Mouse (Mus musculus) forebrain, embryonic 15.5 days (tissue): Measurements from ENCODE around the gene Rps29. TPM values are rescaled to one million over a fixed set of nuclear protein-coding genes. Genes with fewer than 3 reads are reported as not detected.
A peak's percentile ranks its signal among the peaks of the same experiment; 100 is the strongest.
"Not testable (repeated sequence)": the region's sequence is repeated elsewhere in the genome, so short reads cannot be mapped to it uniquely, and the experiment has no call there.

Experiments used
- ATAC-seq: fragments of 200-750 bp; cut with Nextera tagmentation; replicated peaks from 2 replicates; pipeline ENCODE4 v1.8.0; 2017; ENCODE audit warnings: mild to moderate bottlenecking, moderate TSS enrichment, moderate library complexity
- H3K27ac ChIP-seq: fragments of 300-500 bp; sonication (generic); replicated peaks from 2 replicates; pipeline ENCODE4 v1.5.1; 2015; ENCODE audit warnings: mild to moderate bottlenecking, inconsistent platforms
- H3K27me3 ChIP-seq: fragments of 300-500 bp; sonication (generic); 2 replicates; pipeline ENCODE4 v1.6.1; 2015; ENCODE audit warnings: inconsistent platforms
- H3K36me3 ChIP-seq: fragments of 300-500 bp; sonication (generic); 2 replicates; pipeline ENCODE4 v1.6.1; 2015; ENCODE audit warnings: mild to moderate bottlenecking, inconsistent platforms
- H3K4me1 ChIP-seq: fragments of 300-500 bp; sonication (generic); 2 replicates; pipeline ENCODE4 v1.6.1; 2015; ENCODE audit warnings: inconsistent platforms
- H3K4me2 ChIP-seq: fragments of 300-500 bp; sonication (generic); replicated peaks from 2 replicates; pipeline ENCODE4 v1.6.1; 2015; ENCODE audit warnings: mild to moderate bottlenecking, inconsistent platforms
- H3K4me3 ChIP-seq: fragments of 300-500 bp; sonication (generic); 2 replicates; pipeline ENCODE4 v1.5.1; 2015; ENCODE audit warnings: mild to moderate bottlenecking, inconsistent platforms
- H3K9ac ChIP-seq: fragments of 300-500 bp; sonication (generic); replicated peaks from 2 replicates; pipeline ENCODE4 v1.6.1; 2015; ENCODE audit warnings: mild to moderate bottlenecking, inconsistent platforms
- H3K9me3 ChIP-seq: fragments of 300-500 bp; sonication (generic); 2 replicates; pipeline ENCODE4 v1.6.1; 2016; ENCODE audit warnings: inconsistent platforms
- WGBS: fragments of 180-500 bp; shearing (Covaris S2); methylation state at CpG from one replicate; pipeline ENCODE4 v1.1.7; 2015; ENCODE audit warnings: mixed read lengths; 5-methylcytosine and 5-hydroxymethylcytosine counted together
- polyA plus RNA-seq: library from polyadenylated mRNA; unstranded; fragments of >200 nt; fragmentation: Nextera tagmentation; extraction: Ambion mirVana; gene quantifications from 2 replicates; pipeline ENCODE4 v1.2.1, GENCODE M21; 2015

Gene Rps29
- polyA plus RNA-seq, 1 experiment from 2014 or later = 1,221 TPM

DNA sequence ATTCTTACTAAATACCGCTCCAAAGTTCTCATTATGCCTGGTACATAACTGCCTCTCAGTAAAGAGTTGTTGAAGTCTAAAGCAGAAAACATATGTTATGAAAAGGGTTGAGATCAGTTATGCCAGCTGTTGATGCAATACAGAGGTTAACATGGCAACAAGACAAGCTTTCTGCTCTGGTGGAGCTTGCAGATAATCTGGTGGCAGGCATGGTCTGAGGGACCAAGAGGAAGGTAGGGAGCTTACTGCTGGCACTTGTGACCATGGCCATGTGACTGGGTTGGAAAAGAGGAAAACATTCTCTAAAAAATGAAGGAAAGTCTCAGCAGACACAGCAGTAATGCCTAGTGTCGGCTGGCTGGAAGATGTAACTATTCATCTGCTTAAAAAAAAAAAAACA lies 12.3 kb upstream of the Rps29 start:
- ATAC-seq = no peak
- 96% methylated on average over 2 of the region's 2 CpGs for WGBS
- H3K4me3 ChIP-seq = no peak overlapping the region
- no peaks in the 10 kb centered on the region for H3K27me3 ChIP-seq
- H3K9me3 ChIP-seq = no peaks in the 10 kb centered on the region
- no peak overlapping the region for H3K27ac ChIP-seq
- peaks cover 18% of the 10 kb centered on the region for H3K4me1 ChIP-seq
- H3K9ac ChIP-seq = no peak overlapping the region
- no peak overlapping the region for H3K4me2 ChIP-seq
- H3K36me3 ChIP-seq = no peaks in the 10 kb centered on the region

DNA sequence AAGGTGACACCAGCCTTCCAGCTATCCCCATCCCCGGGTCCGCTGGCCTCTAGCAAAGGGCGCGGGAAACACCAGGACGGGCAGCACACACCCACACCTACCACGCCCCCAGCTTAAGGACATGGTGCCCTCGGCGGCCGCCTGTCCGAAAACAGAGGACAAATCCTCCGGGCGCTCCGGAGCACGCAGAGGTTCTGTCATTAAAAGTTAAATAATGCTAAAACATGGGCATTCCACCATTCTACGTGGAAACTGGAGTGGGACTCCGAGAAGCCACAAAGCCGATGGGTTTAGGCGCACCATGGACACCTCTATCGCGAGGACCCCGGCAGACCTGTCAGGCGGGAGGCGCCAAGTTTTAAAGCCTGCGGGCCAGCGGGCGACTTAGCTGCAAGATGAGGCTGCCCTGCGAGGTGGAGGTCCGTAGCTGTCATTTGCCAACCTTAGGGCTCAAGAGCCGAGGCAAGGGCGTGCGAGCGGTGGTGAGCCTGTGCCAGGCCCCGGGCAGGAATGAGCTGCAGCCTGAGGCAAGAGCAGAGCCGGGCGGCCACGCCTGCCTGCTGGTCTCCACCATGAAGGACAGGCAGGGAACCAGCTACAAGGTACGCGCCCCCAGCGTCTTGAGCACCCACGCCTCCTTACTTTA lies 9.6 kb upstream of the Rps29 start, which contains the start of gene Lrr1:
Gene Lrr1 (plus strand): TSS at position 354 of the 646 bp plus-strand sequence.
- no peaks in the 10 kb centered on the region for H3K9me3 ChIP-seq
- H3K9ac ChIP-seq = peak within 1 kb of the TSS; percentile 76
- peaks cover 18% of the 10 kb centered on the region for H3K4me1 ChIP-seq
- H3K27ac ChIP-seq = peak within 1 kb of the TSS; percentile 80
- H3K27me3 ChIP-seq = no peaks in the 10 kb centered on the region
- under 1% methylated on average over 40 of the region's 40 CpGs for WGBS
- no peaks in the 10 kb centered on the region for H3K36me3 ChIP-seq
- peak within 1 kb of the TSS; percentile 89 for H3K4me3 ChIP-seq
- peak within 1 kb of the TSS; percentile 90 for H3K4me2 ChIP-seq
- ATAC-seq = peak; percentile 95

DNA sequence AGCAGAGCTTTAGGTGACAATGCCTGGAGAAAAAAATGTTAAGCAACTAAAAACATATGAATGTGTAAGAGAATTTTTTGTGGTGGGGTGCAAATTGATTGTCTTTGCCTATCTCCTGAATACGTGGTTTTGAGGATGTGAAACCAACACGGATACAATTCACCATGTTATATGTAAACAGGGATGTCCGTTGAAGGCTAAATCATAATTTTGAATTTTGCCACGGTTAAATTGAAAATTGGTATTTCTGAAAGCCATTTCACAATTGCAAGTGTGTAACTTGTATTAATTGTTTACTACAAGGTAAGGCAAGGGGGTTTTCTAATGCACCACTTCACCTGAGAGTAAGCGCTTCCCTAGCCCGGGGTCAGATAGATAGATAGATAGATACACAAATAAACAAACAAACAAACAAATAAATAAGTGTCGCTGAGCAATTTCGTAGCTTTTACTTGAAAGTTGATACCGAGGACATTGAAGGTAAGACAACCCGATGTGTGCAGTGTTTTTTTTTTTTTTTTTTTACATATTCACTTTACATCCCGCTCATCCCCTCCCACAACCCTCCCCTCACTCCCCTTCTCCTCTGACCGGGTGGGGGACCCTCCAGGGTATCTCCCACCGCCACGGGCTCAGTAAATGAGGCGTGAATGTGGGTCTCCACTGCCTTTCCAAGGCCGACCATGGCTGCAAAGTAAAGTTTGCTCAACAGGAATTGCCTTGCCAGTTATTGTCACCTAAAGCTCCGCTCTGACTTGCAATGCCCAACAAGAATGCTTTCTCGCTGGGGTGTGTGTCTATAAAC lies 8.9 kb upstream of the Rps29 start:
- H3K27ac ChIP-seq = peak overlapping the region; percentile 80

DNA sequence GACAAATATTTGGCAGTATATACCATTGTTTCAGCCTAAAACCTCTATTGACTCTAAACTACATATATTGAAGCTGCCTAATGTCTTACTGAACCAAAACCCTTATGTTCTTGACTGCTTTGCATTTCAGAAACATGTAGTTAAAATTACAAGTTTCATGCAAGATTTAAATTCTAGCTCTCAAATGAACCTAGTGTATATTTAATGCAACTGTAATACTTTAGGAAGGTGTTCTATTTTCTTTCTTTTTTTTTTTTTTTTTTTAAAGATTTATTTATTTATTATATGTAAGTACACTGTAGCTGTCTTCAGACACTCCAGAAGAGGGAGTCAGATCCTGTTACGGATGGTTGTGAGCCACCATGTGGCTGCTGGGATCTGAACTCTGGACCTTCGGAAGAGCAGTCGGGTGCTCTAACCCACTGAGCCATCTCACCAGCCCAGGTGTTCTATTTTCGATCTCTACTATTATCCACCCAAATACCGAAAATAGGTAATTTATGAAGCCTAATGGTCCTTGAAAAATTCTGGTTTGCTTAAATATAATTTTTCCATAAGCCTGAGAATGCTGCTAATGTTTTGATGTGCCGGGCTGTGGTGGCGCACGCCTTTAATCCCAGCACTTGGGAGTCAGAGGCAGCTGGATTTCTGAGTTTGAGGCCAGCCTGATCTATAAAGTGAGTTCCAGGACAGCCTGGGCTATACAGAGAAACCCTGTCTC lies 8.0 kb upstream of the Rps29 start:
- H3K9ac ChIP-seq, ATAC-seq, H3K27me3 ChIP-seq, H3K9me3 ChIP-seq, H3K27ac ChIP-seq, H3K36me3 ChIP-seq: not testable (repeated sequence)
- 64% methylated on average over 8 of the region's 8 CpGs for WGBS
- peaks cover 18% of the 10 kb centered on the region for H3K4me1 ChIP-seq
- H3K4me3 ChIP-seq = peak overlapping the region; percentile 89; the same call in 1 of the 2 replicates
- peak overlapping the region; percentile 90; the same call in 1 of the 2 replicates for H3K4me2 ChIP-seq

More for the DNA sequence above, 8.9 kb upstream of the Rps29 start:
- H3K9ac ChIP-seq = peak overlapping the region; percentile 76
- peak overlapping the region; percentile 90 for H3K4me2 ChIP-seq
- H3K9me3 ChIP-seq = no peaks in the 10 kb centered on the region
- peaks cover 18% of the 10 kb centered on the region for H3K4me1 ChIP-seq
- H3K27me3 ChIP-seq = no peaks in the 10 kb centered on the region
- peak; percentile 57 for ATAC-seq
- H3K4me3 ChIP-seq = peak overlapping the region; percentile 89
- 9% methylated on average over 18 of the region's 18 CpGs for WGBS
- no peaks in the 10 kb centered on the region for H3K36me3 ChIP-seq

DNA sequence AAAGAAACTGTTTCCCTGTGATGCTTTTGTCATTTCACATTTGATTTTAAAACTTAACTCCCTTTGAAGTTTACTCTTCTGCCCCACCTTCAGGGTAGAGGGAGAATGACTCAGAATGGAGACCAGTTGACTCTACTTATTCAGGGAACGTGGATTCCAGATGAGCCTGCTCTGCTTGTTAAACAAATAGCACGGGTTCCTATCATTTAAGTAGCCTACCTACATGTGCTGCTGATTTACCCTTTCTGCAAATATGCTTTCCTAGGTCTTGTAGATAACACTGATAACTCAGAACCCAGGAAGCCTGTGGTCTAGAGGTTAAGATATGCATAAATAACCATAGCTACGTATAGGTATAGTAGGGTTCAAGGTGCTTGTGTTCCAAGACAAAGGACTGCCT lies 5.9 kb upstream of the Rps29 start:
- no peak for ATAC-seq

DNA sequence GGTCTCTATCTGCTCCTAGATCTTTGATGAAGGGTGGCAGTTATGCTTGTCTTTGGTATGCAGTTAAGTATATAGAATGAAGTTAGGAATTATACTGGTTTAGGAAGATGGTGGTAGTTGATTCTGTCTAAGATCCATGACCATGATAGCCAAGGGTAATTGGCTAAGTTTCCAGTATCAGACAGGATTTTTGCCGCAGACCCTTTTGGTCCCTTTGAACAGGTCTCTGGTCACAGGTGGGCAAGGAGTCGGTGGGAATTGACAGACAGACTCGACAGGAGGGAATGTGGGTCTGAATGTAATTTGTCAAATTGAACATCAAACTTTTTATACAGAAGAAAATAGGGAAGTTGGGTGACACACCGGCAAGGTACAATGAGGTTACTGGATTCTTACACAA lies 4.6 kb upstream of the Rps29 start:
- 78% methylated on average over 4 of the region's 4 CpGs for WGBS
- ATAC-seq, H3K4me2 ChIP-seq, H3K4me3 ChIP-seq, H3K36me3 ChIP-seq, H3K4me1 ChIP-seq, H3K9ac ChIP-seq, H3K9me3 ChIP-seq, H3K27me3 ChIP-seq, H3K27ac ChIP-seq: not testable (repeated sequence)

More for the DNA sequence above, 5.9 kb upstream of the Rps29 start:
- H3K9me3 ChIP-seq = no peaks in the 10 kb centered on the region
- no peak overlapping the region for H3K4me3 ChIP-seq
- no peak overlapping the region for H3K9ac ChIP-seq
- no peaks in the 10 kb centered on the region for H3K27me3 ChIP-seq
- H3K4me2 ChIP-seq = no peak overlapping the region
- no peak overlapping the region for H3K27ac ChIP-seq
- no peaks in the 10 kb centered on the region for H3K36me3 ChIP-seq
- peaks cover 14% of the 10 kb centered on the region for H3K4me1 ChIP-seq
- 58% methylated on average over 3 of the region's 3 CpGs for WGBS

DNA sequence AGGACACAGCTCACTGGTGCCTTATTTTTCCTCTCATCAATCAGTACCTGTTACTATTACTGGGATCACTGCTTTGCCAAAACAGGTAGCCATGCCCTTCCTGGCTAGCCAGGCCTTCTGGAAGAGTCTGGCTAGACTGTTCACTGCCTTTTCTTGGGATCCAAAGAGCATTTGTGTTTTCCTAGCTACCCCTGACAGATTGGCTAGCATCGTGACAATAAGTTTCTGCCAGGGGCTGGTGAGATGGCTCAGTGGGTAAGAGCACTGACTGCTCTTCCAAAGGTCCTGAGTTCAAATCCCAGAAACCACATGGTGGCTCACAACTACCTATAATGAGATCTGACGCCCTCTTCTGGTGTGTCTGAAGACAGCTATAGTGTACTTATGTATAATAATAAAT lies 1.7 kb upstream of the Rps29 start:
- H3K27ac ChIP-seq, ATAC-seq, H3K9me3 ChIP-seq, H3K4me3 ChIP-seq, H3K9ac ChIP-seq, H3K4me2 ChIP-seq, H3K27me3 ChIP-seq: not testable (repeated sequence)
- H3K4me1 ChIP-seq = peaks cover 13% of the 10 kb centered on the region
- H3K36me3 ChIP-seq = peaks cover 19% of the 10 kb centered on the region
- WGBS = 75% methylated on average over 2 of the region's 2 CpGs

DNA sequence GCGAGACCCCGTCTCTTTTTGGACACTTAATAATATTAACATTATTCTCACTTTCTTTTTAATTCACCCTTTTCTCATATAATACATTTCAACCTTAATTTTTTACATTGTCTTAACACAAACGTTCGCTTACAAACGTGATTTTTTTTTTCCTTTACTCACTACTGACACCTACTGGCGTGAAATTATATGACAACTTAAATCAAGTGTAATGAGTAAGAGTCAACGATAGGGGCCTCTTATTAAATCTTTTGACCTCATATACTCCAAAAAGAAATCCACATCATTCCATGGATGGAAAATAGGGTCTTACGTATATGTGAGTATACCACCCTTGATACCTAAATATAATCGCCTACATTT lies 573 bp upstream of the Rps29 start:
- H3K27ac ChIP-seq = peak overlapping the region; percentile 70; the same call in 1 of the 2 replicates
- no peak for ATAC-seq

DNA sequence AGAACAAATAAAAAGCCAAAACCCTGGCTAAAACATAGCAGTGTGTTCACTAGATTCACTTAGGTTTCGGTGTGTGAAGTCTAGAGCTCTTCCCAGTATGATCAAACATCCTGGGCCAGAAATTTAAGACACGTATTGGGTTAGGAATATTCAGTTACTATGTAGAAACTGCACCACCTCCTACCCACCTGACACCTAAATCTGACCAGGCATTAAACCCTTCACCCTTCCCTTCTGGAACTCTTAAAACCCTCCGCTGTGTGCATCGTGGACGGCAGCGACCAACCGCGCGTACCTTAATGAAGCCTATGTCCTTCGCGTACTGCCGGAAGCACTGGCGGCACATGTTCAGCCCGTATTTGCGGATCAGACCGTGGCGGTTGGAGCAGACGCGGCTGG lies 621 bp downstream of the Rps29 start:
- ATAC-seq = no peak
- Histone ChIP-seq H3K4me1 (peaks cover 13% of the 10 kb centered on the region), H3K4me2 (peak overlapping the region; percentile 51), H3K4me3 (peak overlapping the region; percentile 59), H3K27me3 (no peaks in the 10 kb centered on the region), H3K36me3 (peaks cover 21% of the 10 kb centered on the region), H3K9ac (peak overlapping the region; percentile 77), H3K27ac (peak overlapping the region; percentile 94), H3K9me3 (no peaks in the 10 kb centered on the region)
- WGBS = under 1% methylated on average over 19 of the region's 19 CpGs

More for the DNA sequence above, 573 bp upstream of the Rps29 start:
- H3K4me1 ChIP-seq = peaks cover 13% of the 10 kb centered on the region
- H3K9ac ChIP-seq = no peak overlapping the region
- H3K4me2 ChIP-seq = no peak overlapping the region; the same call in 1 of the 2 replicates
- peak overlapping the region; percentile 59 for H3K4me3 ChIP-seq
- WGBS = 3% methylated on average over 9 of the region's 9 CpGs
- H3K9me3 ChIP-seq = no peaks in the 10 kb centered on the region
- peaks cover 21% of the 10 kb centered on the region for H3K36me3 ChIP-seq
- H3K27me3 ChIP-seq = no peaks in the 10 kb centered on the region

DNA sequence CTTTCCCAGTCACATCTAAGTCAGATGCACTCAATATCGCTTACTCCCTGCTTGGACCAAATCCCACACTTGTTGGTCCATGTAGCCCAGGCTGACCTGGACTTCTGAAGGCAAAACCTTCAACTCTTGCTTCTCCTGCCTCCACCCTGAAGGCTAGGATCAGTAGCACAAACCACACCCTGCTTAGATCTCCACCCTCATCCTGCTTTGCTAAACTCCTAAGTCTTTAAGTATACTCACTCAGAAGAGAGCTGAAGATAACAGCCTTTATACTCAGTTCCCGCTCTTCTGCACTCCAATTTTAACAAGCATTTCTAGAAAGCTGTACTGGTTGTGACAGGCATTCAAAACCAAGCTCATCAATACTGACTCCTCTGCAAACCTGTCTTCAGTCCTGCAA lies 1.9 kb downstream of the Rps29 start:
- Histone ChIP-seq H3K4me2 (no peak overlapping the region), H3K4me1 (peaks cover 13% of the 10 kb centered on the region), H3K27me3 (no peaks in the 10 kb centered on the region), H3K9me3 (no peaks in the 10 kb centered on the region), H3K9ac (no peak overlapping the region), H3K27ac (no peak overlapping the region), H3K4me3 (peak overlapping the region; percentile 59; the same call in 1 of the 2 replicates), H3K36me3 (peaks cover 21% of the 10 kb centered on the region)
- WGBS = 96% methylated on average over 2 of the region's 2 CpGs
- ATAC-seq = no peak

DNA sequence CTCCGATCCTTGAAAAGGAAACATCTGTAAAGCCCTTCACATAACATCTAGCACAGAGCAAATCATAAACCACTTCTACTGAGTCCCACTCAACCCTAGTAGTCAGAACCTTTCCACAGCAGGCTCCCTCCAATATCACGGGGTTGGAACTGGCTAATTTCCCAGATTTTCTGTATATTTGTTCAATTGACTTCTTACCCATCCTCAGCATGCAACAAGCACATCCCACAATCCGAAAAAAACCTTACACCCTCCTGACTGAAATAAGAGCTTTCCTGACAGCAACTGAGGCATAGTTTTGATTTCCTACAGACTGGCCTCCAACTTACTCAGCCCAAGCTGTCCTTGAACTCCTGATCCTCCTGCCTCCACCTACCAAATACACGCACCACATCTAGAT lies 2.5 kb downstream of the Rps29 start:
- no peaks in the 10 kb centered on the region for H3K27me3 ChIP-seq
- H3K27ac ChIP-seq = no peak overlapping the region
- no peak overlapping the region for H3K9ac ChIP-seq
- H3K9me3 ChIP-seq = no peaks in the 10 kb centered on the region
- peaks cover 21% of the 10 kb centered on the region for H3K36me3 ChIP-seq
- peaks cover 13% of the 10 kb centered on the region for H3K4me1 ChIP-seq
- WGBS = 90% methylated on average over 4 of the region's 4 CpGs
- no peak overlapping the region for H3K4me3 ChIP-seq
- no peak for ATAC-seq
- no peak overlapping the region for H3K4me2 ChIP-seq

DNA sequence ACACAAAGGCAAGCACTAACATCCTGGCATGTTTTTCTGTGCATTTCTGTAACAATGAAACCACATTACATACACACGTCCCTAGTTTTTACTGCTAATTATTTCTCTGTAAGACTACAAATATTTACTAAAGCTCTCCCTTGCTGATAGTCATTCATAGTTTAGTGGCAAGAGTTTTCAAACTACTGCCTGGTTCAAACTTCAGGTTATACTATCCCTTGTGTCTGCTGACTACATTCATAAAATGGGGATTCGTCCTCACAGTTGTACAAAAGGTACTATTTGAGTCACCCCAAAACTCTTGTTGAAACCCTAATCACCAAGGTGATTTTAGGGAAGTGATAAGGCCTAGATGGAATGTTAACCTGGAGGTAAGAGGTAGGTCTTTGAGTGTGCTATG lies 3.1 kb downstream of the Rps29 start:
- no peak for ATAC-seq
- Histone ChIP-seq H3K9ac (no peak overlapping the region), H3K27me3 (no peaks in the 10 kb centered on the region), H3K4me2 (no peak overlapping the region), H3K27ac (no peak overlapping the region), H3K36me3 (peaks cover 21% of the 10 kb centered on the region), H3K9me3 (no peaks in the 10 kb centered on the region), H3K4me3 (no peak overlapping the region), H3K4me1 (peaks cover 13% of the 10 kb centered on the region)
- 85% methylated on average over 2 of the region's 2 CpGs for WGBS
